Mouse (Mus musculus) T-helper 1 cell (primary cell): ENCODE measurements around the gene Foxk2.

Source experiments
- in situ Hi-C: fragments of 300-600 bp; cut with MboI, MseI; formaldehyde crosslinking; loops from one replicate; pipeline ENCODE4 v1.15.1; 2025; ENCODE audit warnings: high pct_unique_total_duplicates

The Foxk2 gene

DNA sequence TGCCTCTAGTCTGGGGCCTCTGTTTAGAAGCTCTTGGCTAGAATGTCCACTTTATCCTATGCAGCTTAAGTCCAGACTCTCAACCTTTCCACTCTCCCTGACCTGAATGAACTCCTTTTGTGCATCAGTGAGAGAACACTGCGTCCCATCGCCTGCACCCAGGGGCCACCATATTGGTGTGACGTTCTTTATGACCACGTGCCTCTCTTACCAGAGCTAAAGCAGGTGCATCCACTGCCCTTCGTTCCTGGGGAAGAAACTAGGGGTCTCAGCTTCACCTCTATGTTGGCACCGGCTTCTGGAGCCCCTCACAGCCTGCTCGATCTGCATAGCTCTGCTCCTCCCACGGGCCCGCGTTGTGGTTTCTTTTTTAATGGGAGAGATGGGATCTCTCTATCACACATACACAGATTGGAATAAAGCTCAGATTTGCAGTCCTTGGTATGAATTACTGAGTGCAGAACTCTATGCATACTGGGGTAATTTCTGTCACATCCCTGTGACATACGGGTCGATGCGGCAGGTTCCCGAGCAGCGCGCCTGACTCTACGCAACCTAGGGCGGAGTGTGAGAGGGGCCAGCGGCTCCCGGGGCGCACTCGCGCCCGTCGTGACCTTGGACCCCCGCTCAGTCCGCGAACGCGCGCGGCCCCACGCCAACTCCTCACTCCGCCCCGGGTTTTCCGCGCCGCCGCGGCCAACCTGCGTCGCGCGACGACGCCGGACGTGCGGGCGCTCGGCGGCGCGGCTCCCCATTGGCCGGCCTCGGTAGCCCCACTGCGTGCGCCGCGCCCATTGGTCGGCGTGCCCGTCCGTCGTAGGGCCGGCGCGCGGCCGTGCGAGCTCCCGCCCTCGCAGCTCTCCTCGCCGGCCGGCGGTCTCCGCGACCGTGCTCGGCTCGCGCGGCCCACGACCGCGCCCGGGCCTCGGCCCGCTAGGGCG lies at the start of gene Foxk2:
Gene Foxk2 (plus strand): TSS at position 831 of the 941 bp plus-strand sequence.
- in situ Hi-C loops: no loop called here

DNA sequence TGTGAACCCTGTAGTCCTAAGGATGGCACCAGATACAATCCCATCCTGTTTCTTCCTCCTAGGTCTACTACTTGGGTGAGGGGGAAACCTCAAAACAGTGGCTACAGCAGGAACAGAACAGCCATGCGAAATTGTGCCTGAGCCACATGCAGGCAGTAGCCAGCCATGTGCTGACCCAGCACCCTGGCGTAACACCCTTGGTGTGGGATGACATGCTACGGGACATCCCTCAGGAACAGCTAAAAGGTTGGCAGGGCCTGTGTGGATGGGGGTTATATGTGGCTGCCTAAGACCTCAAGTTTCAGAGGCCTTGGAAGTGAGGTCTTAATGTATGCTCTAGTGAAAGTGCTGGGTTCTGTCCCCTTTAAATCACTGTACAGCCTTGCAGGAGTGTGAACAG lies 43.0 kb upstream of the Foxk2 start:
- in situ Hi-C loops: no loop called here

DNA sequence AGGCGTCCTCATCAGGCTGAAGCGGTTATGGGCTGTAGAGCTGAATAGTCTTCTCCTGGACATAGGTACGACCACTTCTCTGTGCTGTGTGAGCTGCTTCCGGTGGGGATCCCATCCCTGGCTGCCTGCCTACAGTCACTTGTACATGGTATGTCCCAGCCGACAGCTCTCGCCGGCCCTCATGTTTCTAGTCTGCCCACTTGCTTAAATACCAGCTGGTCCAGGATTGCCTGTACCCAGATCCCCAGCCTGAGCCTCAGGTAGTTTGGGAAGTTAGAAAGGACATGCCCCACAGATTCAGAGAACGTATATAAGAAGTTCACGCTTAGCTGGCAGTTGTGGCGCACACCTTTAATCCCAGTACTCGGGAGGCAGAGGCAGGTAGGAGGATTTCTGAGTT lies 40.0 kb upstream of the Foxk2 start:
- in situ Hi-C loops: no loop called here

DNA sequence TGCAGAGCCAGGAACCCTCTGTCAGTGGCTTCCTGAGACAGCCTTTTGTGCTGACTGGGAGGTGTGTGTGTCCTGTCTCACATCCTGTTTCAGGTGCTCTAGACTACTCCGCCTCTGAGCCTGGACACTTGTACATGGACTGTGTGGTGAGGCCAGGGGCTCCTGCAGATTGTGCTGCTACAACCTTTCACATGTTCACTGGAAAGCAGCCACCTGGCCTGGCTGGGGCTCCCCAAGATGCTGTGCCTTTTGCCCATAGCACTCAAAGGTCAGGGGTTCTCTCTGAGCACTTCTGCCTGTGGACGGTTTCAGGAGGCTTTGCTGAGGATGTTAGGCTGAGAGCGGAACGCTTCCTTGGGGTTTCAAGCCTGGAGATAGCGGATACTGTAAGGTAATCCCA lies 39.0 kb upstream of the Foxk2 start:
- in situ Hi-C loops: no loop called here

DNA sequence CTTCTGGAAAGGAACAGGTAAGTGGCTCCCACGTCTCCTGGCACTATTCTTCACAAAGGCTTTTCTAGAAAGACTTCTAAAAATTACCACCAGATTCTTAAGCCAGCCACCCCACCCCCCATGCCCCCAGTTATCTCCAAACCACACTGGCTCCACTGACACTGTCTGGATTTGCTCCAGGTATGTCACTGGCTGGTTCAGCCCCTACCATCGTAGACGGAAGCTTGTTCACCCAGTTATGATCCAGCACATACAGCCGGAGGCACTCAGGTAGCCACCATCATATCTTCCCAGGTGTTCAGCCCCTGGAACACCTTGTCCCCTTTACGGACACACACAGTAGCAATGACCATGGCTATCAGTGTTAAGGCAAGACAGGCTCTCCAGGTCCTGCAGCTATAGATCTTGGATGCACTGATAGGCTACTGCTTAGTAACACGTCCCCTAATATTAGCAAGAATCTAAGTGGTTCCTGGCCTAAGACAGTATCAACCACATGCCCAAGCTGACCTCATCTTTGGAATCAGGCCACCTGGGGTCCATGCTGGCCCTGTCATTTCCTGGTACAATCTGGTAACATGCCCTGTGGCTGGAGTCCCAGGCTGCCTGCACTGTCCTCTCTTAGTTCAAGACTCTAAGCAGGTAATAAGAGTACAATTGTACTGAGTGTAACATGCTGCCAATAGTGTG lies 38.3 kb upstream of the Foxk2 start:
- in situ Hi-C loops: no loop called here

DNA sequence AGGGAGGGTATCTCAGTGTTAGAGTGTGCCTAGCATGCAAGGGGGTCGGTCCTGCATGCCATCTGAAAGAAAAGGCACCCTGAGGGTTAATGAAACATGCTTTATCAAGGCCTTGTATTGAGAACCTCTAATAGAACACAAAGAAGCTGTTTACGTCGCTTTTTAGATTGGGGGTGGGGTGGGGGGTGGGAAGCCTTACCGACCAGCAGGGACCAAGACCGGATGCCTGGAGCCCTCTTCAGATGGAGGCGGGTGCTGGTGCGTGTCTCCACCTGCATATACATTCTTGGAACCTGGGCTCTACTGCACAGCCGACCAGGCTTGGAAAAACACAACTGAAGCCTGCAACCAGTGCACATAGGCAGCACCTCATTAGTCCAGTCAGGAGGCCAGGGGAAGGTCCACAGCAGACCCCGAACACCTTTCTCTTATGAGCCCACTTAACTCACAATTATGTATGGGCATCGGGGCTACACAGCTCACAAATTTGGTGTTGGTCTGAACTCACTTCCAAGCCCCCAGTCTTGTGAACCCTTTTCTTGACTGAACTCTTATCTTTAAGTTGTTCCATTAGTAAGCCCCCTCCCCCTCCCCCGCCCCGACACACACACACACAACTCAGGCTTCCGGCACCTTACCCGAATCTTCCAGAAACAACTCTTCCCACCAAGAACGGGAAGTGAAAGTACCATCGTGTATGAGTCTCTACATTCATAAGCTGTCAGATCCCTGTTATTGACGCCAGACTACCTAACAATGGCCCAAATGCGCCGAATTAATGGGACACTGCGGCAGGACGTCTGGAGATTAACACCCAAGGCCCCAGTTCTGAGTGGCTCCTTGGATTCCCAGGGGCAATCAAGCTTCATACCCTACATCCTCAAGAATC lies 31.4 kb upstream of the Foxk2 start:
- in situ Hi-C loops: no loop called here

DNA sequence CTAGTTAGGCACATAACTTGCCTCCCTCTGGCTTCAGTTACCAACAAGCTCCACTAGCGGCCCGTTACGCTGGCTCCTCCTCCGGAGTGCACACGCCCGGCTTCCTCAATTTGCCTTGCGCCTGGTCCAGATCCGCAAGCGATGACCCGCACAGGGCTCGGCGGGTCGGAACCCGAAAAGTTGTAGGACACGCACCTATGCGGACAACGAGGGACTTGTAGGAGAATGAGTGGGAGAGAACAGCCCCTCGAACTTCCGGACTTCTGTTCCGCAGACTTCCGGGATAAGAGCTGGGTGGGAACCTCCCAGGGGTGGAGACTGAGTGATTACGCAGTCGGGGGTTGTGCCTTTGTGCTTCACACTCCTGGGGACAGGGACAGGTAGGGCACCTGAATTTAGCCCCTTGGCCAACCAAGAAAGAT lies 30.8 kb upstream of the Foxk2 start, which contains the start of gene Cybc1:
Gene Cybc1 (minus strand): TSS at position 305 of the 422 bp plus-strand sequence.
- in situ Hi-C loops: no loop called here

DNA sequence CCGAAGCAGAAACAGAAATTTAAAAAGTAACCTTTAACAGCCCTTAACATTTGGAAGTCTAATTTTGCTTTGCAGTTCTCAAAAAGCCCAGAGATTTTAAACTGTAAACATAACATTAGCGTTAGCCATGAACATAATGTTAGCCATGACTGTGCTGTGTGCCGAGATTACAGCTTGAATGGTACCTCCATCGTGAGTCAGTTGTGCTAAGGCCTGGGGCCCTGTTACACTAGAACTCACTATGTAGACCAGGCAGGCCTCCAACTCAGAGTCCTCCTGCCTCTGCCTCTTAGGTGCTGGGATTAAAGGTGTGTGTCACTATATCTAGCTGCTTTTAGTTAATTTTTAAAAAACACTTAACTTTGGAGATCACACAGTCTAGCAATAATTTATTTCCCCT lies 28.6 kb upstream of the Foxk2 start:
- in situ Hi-C loops: no loop called here

DNA sequence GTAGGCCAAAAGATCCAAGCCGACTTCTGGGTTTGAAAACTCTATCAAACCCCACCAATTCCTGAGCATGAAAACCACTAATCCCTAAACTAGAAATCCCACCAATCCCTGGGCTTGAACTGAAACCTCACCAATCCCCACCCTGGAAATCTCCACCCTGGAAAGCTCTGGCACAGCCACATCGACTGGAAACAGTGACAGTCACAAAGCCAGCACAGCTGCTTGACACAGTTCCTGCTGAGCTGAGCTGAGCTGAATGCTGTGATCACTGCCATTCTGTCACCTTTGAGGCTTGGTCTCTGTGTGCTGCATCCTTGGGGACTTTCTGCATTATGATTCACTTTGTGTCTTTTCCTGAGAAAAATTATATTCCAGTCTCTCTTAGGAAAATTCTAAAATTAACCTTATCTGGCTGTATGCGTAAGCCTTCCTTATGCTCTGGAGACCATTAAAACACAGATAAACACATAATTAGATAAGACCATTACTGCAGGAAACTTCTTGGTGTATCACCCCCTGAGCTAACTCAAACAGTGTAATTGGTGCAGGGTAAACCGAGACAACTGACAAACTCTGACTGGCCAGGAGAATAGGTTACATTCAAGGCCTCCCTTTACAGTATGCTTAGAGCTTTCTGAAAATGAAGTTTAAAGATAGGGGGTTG lies 28.0 kb upstream of the Foxk2 start:
- in situ Hi-C loops: no loop called here

DNA sequence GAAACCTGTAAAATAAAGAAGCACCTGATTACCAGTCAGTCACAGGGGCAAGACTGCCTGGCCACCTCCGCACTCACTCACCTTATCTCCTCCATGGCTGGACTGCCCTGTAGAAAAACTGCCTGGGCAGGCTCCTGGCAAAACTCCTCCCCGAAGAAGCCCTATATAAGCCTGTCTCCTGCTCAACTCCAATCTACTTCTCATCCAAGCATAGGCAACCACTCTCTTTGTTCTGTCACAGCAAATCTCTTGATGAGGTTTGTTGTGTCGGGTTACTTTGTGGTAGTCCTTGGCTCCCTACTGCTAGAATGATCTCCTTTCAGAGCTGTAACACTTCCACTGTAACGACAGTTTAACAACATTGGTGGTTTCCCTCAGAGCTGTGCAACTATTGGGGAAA lies 27.1 kb upstream of the Foxk2 start:
- in situ Hi-C loops: no loop called here

DNA sequence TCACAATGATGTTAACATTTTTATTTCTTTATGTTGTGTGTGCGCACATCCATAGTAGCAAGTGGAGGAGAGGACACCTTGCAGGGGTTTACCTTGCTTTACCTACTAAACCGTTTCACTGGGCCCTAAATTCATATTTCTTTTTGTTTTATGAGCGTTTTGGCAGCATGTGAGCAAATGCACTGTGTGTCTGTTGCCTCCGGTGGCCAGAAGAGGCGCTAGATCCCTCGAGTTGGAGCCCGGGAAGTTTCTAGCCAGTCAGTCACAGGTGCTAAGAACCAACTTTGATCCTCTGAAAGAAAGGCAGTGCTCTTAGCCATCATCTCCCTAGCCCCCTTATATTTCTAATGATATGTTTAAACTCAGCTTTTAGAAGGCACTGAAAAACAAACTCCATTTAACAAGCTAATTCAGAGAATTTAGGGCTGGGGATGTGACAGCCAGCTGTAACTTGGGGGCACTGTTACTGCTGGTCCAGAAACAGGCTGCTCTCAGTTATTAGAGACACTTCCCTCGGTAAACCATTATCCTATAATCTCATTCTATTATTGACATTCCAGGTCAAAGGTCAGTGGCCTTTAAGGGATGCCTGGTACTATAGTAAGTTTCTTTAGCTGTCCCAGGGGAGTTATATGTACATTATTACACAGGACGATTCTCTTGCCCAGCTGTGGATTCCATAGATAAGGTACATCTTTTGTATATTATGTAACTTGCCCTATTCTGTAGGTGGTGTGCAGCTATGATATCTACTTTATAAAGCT lies 24.1 kb upstream of the Foxk2 start:
- in situ Hi-C loops: no loop called here

DNA sequence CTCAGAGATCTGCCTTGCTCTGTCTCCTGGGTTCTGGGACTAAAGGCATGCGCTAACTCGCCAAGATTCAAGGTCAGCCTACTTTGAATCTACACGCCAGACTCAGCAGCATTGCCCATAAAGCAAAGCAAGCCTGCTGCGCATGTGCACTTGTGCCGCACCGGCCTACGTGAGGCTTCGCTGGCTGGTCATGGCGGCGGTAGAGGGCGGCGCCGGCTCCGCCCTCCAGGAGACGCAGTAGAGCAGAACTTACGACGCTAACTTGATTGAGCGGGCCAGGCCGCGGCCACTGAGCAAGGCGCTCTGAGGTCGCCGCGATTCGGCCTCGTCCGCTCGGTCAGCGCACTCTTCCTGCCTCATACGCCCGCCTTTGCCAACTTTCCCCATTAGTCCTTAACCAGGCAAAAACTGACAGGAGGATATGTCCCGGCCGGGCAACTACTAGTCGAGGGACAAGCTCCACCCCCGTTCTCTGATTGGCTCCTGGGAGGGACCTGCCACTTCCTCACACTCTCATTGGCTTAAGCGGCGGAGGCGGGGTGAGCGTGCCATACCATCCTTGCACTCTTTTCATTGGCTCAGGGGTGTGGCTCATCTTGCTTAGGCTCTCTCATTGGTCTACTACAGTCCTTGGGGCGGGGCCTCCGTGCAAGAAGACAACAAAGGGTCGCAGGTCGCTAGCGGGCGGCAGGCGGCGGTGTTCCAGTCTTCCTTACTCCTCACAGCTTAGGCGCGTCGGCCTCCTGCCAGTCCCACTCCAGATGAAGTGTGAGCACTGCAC lies 23.0 kb upstream of the Foxk2 start, which contains the start of gene Narf:
Gene Narf (plus strand): TSS at position 690 of the 781 bp plus-strand sequence.
- in situ Hi-C loops: no loop called here

DNA sequence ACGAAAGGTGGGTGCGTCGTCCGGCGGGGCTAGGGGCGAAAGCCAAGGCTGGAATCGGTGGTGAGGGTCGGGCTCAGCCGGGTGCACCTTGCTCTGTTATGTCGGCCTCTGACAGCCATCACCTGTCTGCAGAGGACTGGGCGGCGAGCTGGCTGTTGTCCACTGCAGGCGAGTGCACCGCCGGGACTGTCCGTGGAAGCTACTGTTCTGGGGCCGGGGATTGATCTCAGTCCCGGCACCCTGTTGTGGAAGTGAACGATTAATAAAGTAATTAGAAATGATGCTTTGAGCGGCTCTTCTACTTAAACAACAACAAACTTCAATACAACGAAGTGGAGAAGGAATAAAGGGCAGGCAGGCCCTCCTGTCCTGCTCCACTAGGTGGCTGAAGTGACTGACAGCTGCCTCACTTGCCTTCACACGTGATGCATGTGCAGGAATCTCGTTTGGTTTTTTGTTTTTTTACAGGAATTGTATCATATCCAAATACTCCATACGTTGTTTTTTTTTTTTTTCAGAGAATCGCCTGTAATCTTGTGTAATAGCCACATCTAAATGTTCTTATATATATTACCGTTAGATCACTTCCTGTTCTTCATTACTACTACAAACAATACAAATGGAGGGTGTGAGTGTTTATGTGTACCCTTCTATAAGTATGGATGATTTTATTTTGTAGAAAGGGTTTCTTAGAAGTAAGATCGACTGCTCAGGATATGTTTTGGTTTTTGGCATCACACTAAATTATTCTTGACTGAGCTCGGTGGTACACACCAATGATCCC lies 22.3 kb upstream of the Foxk2 start:
- in situ Hi-C loops: no loop called here

DNA sequence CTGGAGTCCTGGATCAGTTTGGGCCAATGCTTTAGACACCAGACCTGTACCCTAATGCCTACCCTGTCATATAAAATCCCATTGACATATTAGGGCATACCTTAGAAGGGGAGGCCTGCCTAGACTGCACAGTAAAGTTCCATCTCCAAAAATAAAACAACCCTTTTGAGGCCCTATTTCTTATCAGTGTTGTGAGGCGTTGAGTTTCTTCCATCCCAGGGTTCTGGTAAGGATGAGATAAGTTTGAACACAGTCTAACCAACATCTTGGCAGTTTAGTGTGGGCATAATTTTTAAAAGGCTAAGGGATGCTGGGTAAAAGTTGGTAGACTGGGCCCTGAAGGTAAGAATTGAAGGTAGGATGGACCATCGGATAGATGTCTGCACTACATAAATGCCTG lies 20.1 kb upstream of the Foxk2 start:
- in situ Hi-C loops: no loop called here

DNA sequence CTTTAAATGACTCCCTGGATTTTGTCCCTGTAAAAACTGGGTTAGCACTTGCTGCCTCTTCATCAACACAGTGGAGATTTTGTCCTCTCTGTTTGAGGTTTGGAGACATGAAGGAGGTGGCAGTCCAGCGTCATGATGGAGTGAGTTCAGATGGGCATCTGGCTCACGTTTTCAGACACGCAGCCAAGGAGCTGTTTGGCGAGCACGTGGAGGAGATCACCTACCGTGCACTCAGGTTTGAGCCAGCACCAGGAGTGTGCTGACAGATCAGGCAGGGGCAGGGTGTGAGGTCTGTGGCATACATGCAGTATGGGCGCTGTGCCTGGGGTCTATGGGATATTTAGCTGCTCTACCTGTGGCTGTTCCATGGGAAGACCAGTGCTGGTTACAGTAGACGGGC lies 9.6 kb upstream of the Foxk2 start:
- in situ Hi-C loops: no loop called here

DNA sequence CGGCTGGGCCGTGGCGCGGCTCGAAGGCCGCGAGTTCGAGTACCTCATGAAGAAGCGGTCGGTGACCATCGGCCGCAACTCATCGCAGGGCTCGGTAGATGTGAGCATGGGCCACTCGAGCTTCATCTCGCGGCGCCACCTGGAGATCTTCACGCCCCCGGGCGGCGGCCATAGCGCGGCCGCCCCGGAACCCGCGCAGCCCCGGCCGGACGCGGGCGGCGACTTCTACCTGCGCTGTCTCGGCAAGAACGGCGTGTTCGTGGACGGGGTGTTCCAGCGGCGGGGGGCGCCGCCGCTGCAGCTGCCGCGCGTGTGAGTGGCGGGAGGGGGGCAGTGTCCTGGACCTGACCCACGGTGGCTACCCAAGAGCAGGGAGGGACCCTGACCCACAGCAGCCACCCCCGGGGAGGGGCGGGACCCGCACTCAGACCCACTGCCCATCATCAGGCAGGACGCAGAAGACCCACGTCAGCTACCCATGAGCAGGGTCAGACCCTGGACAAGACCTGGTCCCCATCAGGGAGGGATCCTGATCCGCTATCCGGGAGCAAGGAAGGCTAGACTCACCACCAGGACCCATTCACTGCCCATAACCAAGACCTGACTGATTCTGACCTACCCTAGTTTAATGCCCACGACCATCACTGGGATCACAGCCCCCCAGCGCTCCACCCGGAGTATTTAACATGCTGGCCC lies 569 bp downstream of the Foxk2 start:
- in situ Hi-C loops: no loop called here

DNA sequence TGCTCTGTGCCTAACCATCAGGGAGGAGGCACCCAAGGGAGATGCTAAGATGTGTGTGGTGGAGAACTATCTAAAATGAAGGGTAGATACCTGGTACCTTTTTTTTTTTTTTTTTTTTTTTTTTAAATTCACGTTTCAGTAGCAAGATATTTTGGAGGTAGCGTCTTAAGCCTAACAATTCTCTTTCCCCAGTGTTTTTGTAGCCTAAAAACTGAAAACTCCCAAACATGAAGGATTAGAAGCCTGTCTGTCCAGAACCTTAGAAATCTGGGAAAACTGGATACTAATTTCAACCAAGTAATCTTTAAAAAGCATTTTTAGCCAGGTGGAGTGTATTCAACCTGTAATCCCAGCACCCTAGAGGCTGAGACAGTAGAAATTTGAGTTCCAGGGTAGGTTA lies 1.3 kb downstream of the Foxk2 start:
- in situ Hi-C loops: no loop called here

DNA sequence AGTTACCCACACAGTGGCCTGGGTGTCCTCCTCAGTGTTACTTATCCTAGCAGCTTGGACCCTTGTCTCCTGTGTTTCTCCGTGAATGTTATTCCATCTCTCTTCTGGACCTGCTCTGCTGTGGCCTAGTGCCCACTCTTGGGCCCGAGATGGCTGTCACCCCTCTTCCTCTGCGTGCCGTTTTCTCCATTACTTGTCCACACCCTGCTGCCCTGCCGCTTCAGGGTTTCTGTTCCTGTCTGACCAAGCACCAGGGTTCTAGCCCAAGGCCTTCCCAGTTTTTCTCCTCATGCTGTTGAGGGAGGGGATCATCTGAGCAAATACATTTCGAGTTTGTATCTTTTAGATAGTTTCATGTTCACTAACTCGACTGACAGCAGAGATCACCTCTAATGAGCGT lies 17.7 kb downstream of the Foxk2 start:
- in situ Hi-C loops: no loop called here
